Mouse (Mus musculus) CH12.LX (cell line): Measurements from ENCODE around the gene Nova2.

ENCODE experiments used
- CTCF ChIP-seq, 2 experiments: IDR thresholded peaks in 1 of 2; conservative IDR thresholded peaks in 1 of 2; 2 replicates each; pipeline ENCODE4 v1.5.1; 2011 to 2012; ENCODE audit warnings: low read depth in 2 of 2, low read length in 2 of 2, improper control_type of control experiment in 1 of 2, inconsistent platforms in 1 of 2, mild to moderate bottlenecking in 1 of 2, moderate library complexity in 1 of 2
- KAT2A ChIP-seq: IDR thresholded peaks from 2 replicates; pipeline ENCODE4 v1.6.1; 2012; ENCODE audit warnings: low read length, improper control_type of control experiment, inconsistent platforms; ENCODE audit not compliant: insufficient replicate concordance
- RAD21 ChIP-seq: IDR thresholded peaks from 2 replicates; pipeline ENCODE4 v1.6.1; 2011; ENCODE audit warnings: low read depth, mild to moderate bottlenecking, low read length, improper control_type of control experiment, moderate library complexity

GRCm38 (mm10) chr7:18965312-18965711 is 39.6 kb downstream of the Nova2 start:
- no peak for TF ChIP-seq CTCF (conservative IDR thresholded peaks at IDR 0.05 in 1 of 2, IDR thresholded peaks at IDR 0.05 in 1 of 2; ENCODE audit: low read depth in 2 of 2, low read length in 2 of 2)
- TF ChIP-seq KAT2A = no peak
- TF ChIP-seq RAD21 = no peak
